Mouse (Mus musculus) heart, adult 2 months (tissue): Measurements from ENCODE around the gene Snph.

Experiments
- CTCF ChIP-seq: fragments of 200-600 bp; IDR thresholded peaks from 2 replicates; pipeline ENCODE4 v1.8.1; 2022; ENCODE audit warnings: antibody characterized with exemption, mild to moderate bottlenecking, moderate library complexity
- POLR2A ChIP-seq: fragments of 200-500 bp; IDR thresholded peaks from 2 replicates; pipeline ENCODE4 v1.6.1; 2011; ENCODE audit warnings: mild to moderate bottlenecking, low read depth, low read length, control low read depth; ENCODE audit not compliant: insufficient read depth

DNA sequence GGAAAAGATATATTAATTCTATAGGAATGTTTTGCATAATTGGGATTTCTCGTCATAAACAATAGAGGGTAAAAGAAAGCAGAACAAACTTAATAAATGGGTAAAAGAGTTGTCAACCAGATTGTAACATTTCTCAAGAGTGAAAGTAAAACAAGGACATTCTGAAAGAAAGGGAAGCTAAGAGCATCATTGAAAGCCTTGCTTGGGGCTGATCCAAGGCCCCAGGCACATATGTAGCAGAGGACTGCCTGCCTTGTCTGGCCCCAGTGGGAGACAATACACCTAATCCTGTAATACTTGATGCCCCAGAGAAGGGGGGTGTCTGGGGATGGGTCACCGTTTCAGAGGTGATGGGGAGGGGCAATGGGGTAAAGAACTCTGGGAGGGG lies 3.6 kb upstream of the Snph start:
- TF ChIP-seq CTCF: no peak
- TF ChIP-seq POLR2A: no peak
